Mouse (Mus musculus): ENCODE data around the gene Ubl3.
A peak's percentile ranks its signal among the peaks of the same experiment; 100 is the strongest.

The Ubl3 gene

GRCm38 (mm10) chr5:148552187-148553071 is at the start of gene Ubl3:
TSS of gene Ubl3 (minus strand) at chr5:148552789.
- DNase-seq: peak; percentile 97

- peak; percentile 41 for DNase-seq
These were observed 45.8 kb upstream of the Ubl3 start for GRCm38 (mm10) chr5:148598376-148598775.

- no peak for DNase-seq
These were observed 43.6 kb upstream of the Ubl3 start for GRCm38 (mm10) chr5:148596086-148596753.

- DNase-seq: no peak
These were observed 42.8 kb upstream of the Ubl3 start for GRCm38 (mm10) chr5:148595459-148595751.

- DNase-seq: no peak
These were observed 42.3 kb upstream of the Ubl3 start for GRCm38 (mm10) chr5:148594693-148595458.

GRCm38 (mm10) chr5:148593607-148594006 is 41.0 kb upstream of the Ubl3 start:
- DNase-seq: no peak

- no peak for DNase-seq
These were observed 38.9 kb upstream of the Ubl3 start for GRCm38 (mm10) chr5:148591448-148591862.

GRCm38 (mm10) chr5:148590603-148591447 is 38.2 kb upstream of the Ubl3 start:
- DNase-seq: no peak

- no peak for DNase-seq
These were observed 36.4 kb upstream of the Ubl3 start for GRCm38 (mm10) chr5:148588987-148589386.

GRCm38 (mm10) chr5:148588142-148588650 is 35.6 kb upstream of the Ubl3 start:
- DNase-seq: no peak

GRCm38 (mm10) chr5:148580388-148580985 is 27.9 kb upstream of the Ubl3 start:
- DNase-seq: no peak

GRCm38 (mm10) chr5:148579156-148579555 is 26.6 kb upstream of the Ubl3 start:
- no peak for DNase-seq

GRCm38 (mm10) chr5:148578353-148578752 is 25.8 kb upstream of the Ubl3 start:
- DNase-seq: no peak

GRCm38 (mm10) chr5:148577278-148577677 is 24.7 kb upstream of the Ubl3 start:
- DNase-seq: no peak

GRCm38 (mm10) chr5:148575163-148575562 is 22.6 kb upstream of the Ubl3 start:
- DNase-seq: peak; percentile 24

GRCm38 (mm10) chr5:148572676-148573075 is 20.1 kb upstream of the Ubl3 start:
- DNase-seq: peak; percentile 45

- DNase-seq: peak; percentile 41
These were observed 18.1 kb upstream of the Ubl3 start for GRCm38 (mm10) chr5:148570571-148571304.

- DNase-seq: peak; percentile 70
These were observed 16.9 kb upstream of the Ubl3 start for GRCm38 (mm10) chr5:148569444-148569843.

- no peak for DNase-seq
These were observed 13.0 kb upstream of the Ubl3 start for GRCm38 (mm10) chr5:148565636-148566035.

GRCm38 (mm10) chr5:148564073-148564472 is 11.5 kb upstream of the Ubl3 start:
- DNase-seq: no peak

GRCm38 (mm10) chr5:148563281-148563680 is 10.7 kb upstream of the Ubl3 start:
- peak; percentile 57 for DNase-seq
